Mouse (Mus musculus): ENCODE results near the gene Sfn. TPM values are rescaled to one million over a fixed set of nuclear protein-coding genes. Genes with fewer than 3 reads are reported as not detected.

Sfn gene
- polyA plus RNA-seq, 1 experiment, result not detected

DNA sequence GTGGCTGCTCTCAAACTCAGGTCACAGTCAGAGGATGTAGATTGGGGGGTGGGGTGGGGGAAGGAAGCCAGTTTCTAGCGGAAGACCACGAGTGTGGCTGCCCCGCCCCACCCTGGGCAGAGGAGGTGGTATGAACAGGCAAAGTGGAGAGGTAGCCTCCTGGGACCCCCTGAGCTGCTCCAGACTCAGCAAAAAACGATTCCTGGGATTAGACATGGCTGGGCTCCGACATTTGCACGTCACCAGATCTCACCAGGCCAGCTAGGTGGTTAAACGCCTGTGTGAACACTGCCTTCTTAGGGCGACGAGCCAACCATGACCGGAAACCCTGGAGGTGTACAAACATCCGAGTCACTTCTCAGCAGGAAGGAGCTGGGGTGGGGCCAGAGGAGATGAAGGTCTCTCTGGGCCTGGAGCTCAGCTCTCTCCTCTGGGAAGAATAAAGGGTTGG is 23.7 kb upstream of the Sfn start:
- 61% methylated on average over 11 of the region's 11 CpGs for whole genome bisulfite sequencing
- H3K4me3 ChIP-seq (ENCODE audit: insufficient read depth, low read depth, low read length), result no peak overlapping the region
- H3K27ac ChIP-seq (ENCODE audit: insufficient read depth, low read depth, low read length), result no peak overlapping the region; the same call in 1 of the 2 replicates
- no peak for TF ChIP-seq POLR2A (IDR thresholded peaks at IDR 0.05; ENCODE audit: insufficient read depth, low read depth, low read length)
- no peak for TF ChIP-seq CTCF (IDR thresholded peaks at IDR 0.05; ENCODE audit: insufficient read depth, low read depth, low read length)
- H3K4me1 ChIP-seq (ENCODE audit: control insufficient read depth, insufficient read depth, low read length), result peaks cover 6% of the 10 kb centered on the region

DNA sequence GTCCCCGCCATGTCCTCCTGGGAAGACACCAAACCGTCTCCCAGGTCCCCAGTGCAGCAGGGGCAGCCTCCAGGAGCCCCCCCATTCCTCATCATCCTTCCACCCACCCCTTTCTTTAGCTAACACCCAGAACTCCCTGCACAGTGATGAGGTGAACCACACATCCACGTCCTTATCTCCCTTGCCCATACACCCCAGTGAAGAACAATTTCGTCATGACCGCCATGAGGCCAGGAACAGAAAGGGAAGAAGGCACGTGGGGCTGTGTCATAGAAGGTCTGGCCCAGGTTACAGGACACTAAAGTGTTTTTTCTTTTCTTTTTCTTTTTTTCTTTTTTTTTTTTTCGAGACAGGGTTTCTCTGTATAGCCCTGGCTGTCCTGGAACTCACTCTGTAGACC is 22.9 kb upstream of the Sfn start:
- 93% methylated on average over 7 of the region's 7 CpGs for WGBS
- H3K4me1 ChIP-seq (ENCODE audit: control insufficient read depth, insufficient read depth, low read length), result 0 out of 2 replicates have a peak, but pooled peaks cover under 1% of the 10 kb centered on the region
- H3K27ac ChIP-seq (ENCODE audit: insufficient read depth, low read depth, low read length), result no peak overlapping the region
- no peak for TF ChIP-seq CTCF (IDR thresholded peaks at IDR 0.05; ENCODE audit: insufficient read depth, low read depth, low read length)
- TF ChIP-seq POLR2A (IDR thresholded peaks at IDR 0.05; ENCODE audit: insufficient read depth, low read depth, low read length), result no peak
- no peak overlapping the region for H3K4me3 ChIP-seq (ENCODE audit: insufficient read depth, low read depth, low read length)

DNA sequence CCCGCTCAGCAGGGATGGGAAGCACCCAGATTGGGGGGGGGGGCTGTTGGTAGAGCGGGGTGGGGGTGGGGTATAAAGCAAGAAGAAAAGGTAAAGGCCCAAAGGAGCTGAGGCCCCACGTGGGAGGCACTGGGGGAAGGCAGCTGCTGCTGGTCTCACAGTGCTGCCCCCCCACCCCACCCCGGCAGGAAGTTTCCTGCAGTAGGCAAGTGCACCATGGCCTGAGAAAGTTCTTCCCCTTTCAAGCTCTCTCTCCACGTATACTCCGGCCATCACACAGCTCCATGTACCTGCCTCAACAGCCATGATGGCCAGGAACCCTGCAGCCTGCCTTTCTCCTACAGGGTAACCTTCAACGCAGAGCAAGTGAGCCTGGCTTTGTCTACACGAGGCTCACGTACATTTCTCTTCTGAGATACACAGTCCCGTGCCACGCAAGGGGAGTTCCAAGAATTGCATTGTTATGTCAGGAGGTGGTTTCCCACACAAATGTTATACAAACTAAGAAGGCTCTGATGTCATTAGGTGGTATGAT is 20.3 kb upstream of the Sfn start:
- Histone ChIP-seq H3K4me1 (ENCODE audit: control insufficient read depth, insufficient read depth, low read length) (peaks cover 3% of the 10 kb centered on the region; the same call in 1 of the 2 replicates), H3K4me3 (ENCODE audit: insufficient read depth, low read depth, low read length) (no peak overlapping the region), H3K27ac (ENCODE audit: insufficient read depth, low read depth, low read length) (no peak overlapping the region)
- 78% methylated on average over 11 of the region's 11 CpGs for WGBS
- TF ChIP-seq CTCF (IDR thresholded peaks at IDR 0.05; ENCODE audit: insufficient read depth, low read depth, low read length), result no peak
- TF ChIP-seq POLR2A (IDR thresholded peaks at IDR 0.05; ENCODE audit: insufficient read depth, low read depth, low read length), result no peak

DNA sequence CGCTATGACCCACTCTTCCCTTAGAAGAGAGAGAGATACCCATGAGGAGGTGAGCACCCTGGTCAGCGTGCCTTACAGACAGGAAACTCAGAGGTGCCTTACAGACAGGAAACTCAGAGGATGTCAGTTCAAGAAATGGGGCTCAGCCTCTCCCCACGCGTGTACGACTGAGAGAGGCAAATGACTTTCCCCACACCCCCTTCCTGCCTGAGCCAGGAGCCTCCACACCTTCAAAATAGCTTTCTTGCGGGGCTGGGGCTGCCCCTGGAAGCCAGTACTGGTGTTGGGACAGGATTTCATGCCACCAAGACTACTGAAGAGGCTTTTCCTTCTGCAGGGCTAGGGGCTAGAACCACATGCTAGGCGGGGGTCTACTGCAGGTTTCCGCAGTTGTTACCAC is 18.7 kb upstream of the Sfn start:
- TF ChIP-seq POLR2A (IDR thresholded peaks at IDR 0.05; ENCODE audit: insufficient read depth, low read depth, low read length) (no peak), CTCF (IDR thresholded peaks at IDR 0.05; ENCODE audit: insufficient read depth, low read depth, low read length) (no peak)
- WGBS, result 86% methylated on average over 8 of the region's 8 CpGs
- H3K4me3 ChIP-seq (ENCODE audit: insufficient read depth, low read depth, low read length), result no peak overlapping the region
- H3K4me1 ChIP-seq (ENCODE audit: control insufficient read depth, insufficient read depth, low read length), result peaks cover 3% of the 10 kb centered on the region; the same call in 1 of the 2 replicates
- H3K27ac ChIP-seq (ENCODE audit: insufficient read depth, low read depth, low read length), result no peak overlapping the region

DNA sequence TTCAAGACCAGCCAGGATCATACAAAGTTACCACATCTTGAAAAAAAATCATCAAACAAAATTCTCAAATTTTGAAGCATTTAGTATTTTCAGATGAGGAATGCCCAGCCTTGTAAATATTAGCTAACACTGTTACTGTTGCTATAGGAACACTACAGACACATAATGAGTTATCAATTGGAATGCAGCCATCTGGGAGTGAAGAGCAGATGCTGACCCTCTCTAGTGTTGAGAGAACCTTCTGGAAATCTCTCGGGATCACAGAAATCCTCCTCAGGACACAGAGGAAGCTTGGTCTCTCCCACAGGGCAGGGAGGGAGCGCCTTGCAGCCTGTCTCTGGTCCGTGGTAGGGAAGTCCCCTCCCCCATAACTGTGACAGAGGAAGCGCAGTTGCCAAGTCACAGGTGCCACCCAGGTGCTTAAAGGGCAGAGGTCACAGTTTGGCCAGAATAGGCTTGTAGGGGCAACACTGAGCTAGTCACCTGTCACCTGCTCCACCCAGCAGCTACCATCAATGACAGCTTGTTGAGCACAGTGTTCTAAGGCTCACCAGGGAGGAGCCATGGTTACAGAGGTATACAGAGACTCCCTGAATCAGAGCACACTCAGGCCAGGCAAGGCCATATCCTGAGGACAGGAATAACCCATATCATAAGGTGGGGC is 17.6 kb upstream of the Sfn start:
- WGBS, result 76% methylated on average over 4 of the region's 4 CpGs
- Histone ChIP-seq H3K4me1 (ENCODE audit: control insufficient read depth, insufficient read depth, low read length) (peaks cover 14% of the 10 kb centered on the region), H3K27ac (ENCODE audit: insufficient read depth, low read depth, low read length) (no peak overlapping the region), H3K4me3 (ENCODE audit: insufficient read depth, low read depth, low read length) (no peak overlapping the region)
- TF ChIP-seq CTCF (IDR thresholded peaks at IDR 0.05; ENCODE audit: insufficient read depth, low read depth, low read length) (no peak), POLR2A (IDR thresholded peaks at IDR 0.05; ENCODE audit: insufficient read depth, low read depth, low read length) (no peak)

DNA sequence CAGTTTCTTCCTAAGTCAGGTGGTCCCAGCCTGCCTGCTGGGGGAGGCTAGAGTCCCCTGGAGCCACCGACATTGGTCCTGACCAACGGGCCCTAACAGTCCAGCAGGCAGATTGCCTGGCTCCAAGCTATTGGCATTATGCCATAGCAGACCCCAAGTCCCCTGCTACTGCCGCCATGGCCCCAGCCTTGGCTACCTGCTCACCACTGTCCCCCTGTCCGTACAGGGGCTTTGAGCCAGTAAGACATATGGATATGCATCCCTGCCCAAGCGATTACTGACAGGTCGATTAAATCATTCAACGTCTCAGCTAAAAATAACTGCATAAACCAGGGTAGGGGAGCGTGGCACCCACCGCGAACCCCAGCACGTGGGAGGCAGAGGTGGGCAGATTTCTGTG is 16.0 kb upstream of the Sfn start:
- WGBS, result 92% methylated on average over 11 of the region's 11 CpGs
- Histone ChIP-seq H3K4me1 (ENCODE audit: control insufficient read depth, insufficient read depth, low read length) (peaks cover 29% of the 10 kb centered on the region), H3K4me3 (ENCODE audit: insufficient read depth, low read depth, low read length) (no peak overlapping the region), H3K27ac (ENCODE audit: insufficient read depth, low read depth, low read length) (no peak overlapping the region)
- TF ChIP-seq CTCF (IDR thresholded peaks at IDR 0.05; ENCODE audit: insufficient read depth, low read depth, low read length) (no peak), POLR2A (IDR thresholded peaks at IDR 0.05; ENCODE audit: insufficient read depth, low read depth, low read length) (no peak)

DNA sequence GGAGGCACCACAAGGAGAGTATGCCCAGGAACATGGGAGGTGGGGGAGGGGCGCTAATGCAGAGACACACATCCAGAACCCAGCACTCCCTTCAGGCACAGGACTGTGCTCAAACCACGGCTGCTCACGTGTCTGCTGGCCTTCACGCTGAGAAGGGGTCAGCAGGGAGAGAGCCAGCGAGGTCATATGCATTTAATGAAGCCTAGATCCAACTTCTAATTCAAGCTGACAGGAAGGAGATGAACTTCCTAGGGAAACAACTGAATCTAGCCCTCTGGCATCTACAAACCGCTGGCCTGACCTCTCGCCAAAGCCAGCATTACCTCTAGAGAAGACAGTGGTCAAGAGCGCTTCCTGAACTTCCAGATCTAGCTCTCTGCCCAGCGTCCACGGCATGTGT is 13.4 kb upstream of the Sfn start:
- H3K27ac ChIP-seq (ENCODE audit: insufficient read depth, low read depth, low read length), result no peak overlapping the region
- TF ChIP-seq POLR2A (IDR thresholded peaks at IDR 0.05; ENCODE audit: insufficient read depth, low read depth, low read length), result no peak
- TF ChIP-seq CTCF (IDR thresholded peaks at IDR 0.05; ENCODE audit: insufficient read depth, low read depth, low read length), result no peak
- WGBS, result 82% methylated on average over 10 of the region's 10 CpGs
- peaks cover 33% of the 10 kb centered on the region for H3K4me1 ChIP-seq (ENCODE audit: control insufficient read depth, insufficient read depth, low read length)
- H3K4me3 ChIP-seq (ENCODE audit: insufficient read depth, low read depth, low read length), result no peak overlapping the region

DNA sequence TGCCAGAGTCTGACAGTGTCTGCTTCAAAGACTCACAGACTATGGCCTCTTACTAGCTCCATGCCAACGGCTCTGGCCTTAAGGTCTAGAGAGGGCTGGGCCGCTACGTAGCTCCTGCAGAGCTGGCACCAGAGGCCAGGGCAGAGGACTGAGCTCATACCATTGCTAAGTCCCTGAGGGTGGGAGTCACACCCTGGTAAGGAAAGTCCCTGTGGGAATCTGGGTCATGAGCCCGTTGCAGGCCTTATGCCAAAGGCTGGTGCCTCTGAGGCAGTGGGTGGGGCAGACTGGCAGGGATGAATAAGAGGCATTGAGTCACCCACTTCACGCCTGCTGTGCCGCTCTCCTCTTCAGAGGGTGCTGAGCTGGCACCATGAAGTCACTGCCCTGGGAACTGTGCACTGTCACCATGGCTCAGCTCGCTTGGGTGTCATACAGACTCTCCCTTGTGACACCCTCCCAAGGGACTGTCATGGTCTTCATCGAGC is 12.3 kb upstream of the Sfn start:
- Histone ChIP-seq H3K27ac (ENCODE audit: insufficient read depth, low read depth, low read length) (peak overlapping the region; percentile 84), H3K4me3 (ENCODE audit: insufficient read depth, low read depth, low read length) (no peak overlapping the region)
- 16% methylated on average over 8 of the region's 8 CpGs for WGBS

DNA sequence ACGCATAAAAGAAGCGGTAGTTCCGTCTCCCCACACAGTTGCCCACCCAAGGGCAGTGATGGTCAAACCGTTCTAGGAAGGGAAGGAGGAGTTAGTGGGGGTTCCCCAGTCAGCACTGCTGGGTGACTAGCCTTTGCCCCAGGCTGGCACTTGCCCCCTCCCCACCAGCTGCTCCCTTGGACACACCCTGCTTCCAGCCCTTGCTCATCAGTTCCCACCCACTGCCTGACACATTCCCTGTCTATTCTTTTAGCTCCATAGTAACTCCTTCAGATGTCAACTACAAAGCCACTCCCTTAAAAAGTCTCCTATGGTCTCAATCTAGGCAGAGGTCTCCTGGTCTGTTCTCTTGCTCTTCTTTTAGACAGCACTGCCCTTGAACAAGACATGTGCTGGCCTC is 11.9 kb upstream of the Sfn start:
- WGBS, result 81% methylated on average over 4 of the region's 4 CpGs
- H3K27ac ChIP-seq (ENCODE audit: insufficient read depth, low read depth, low read length), result peak overlapping the region; percentile 84

More for the DNA sequence above, 12.3 kb upstream of the Sfn start:
- TF ChIP-seq POLR2A (IDR thresholded peaks at IDR 0.05; ENCODE audit: insufficient read depth, low read depth, low read length) (no peak), CTCF (IDR thresholded peaks at IDR 0.05; ENCODE audit: insufficient read depth, low read depth, low read length) (no peak)
- peaks cover 34% of the 10 kb centered on the region for H3K4me1 ChIP-seq (ENCODE audit: control insufficient read depth, insufficient read depth, low read length)

More for the DNA sequence above, 11.9 kb upstream of the Sfn start:
- Histone ChIP-seq H3K4me1 (ENCODE audit: control insufficient read depth, insufficient read depth, low read length) (peaks cover 34% of the 10 kb centered on the region), H3K4me3 (ENCODE audit: insufficient read depth, low read depth, low read length) (no peak overlapping the region)
- TF ChIP-seq CTCF (IDR thresholded peaks at IDR 0.05; ENCODE audit: insufficient read depth, low read depth, low read length) (no peak), POLR2A (IDR thresholded peaks at IDR 0.05; ENCODE audit: insufficient read depth, low read depth, low read length) (no peak)

Measured in olfactory bulb, adult 2 months (tissue).